Mouse (Mus musculus): Measurements from ENCODE around the gene Hsd17b14.

The Hsd17b14 gene

GRCm38 (mm10) chr7:45598960-45599879 is 44.5 kb downstream of the Hsd17b14 start:
- no peak for DNase-seq (ENCODE audit: low spot score)

- no peak for DNase-seq (ENCODE audit: low spot score)
Observed at GRCm38 (mm10) chr7:45605704-45606289, 51.1 kb downstream of the Hsd17b14 start.

GRCm38 (mm10) chr7:45609511-45609910 is 54.8 kb downstream of the Hsd17b14 start:
- DNase-seq (ENCODE audit: low spot score), result no peak

GRCm38 (mm10) chr7:45616277-45616676 is 61.6 kb downstream of the Hsd17b14 start:
- no peak for DNase-seq (ENCODE audit: low spot score)

GRCm38 (mm10) chr7:45617042-45617695 is 62.5 kb downstream of the Hsd17b14 start, which contains the start of gene Fut1:
Gene Fut1, plus strand, starts transcription at chr7:45617289.
- no peak for DNase-seq (ENCODE audit: low spot score)
